Mouse (Mus musculus) C2C12 (cell line): ENCODE data around the gene Atp13a4. TPM values are rescaled to one million over a fixed set of nuclear protein-coding genes. Genes with fewer than 3 reads are reported as not detected.

ENCODE experiments used
- H3K27me3 ChIP-seq: one replicate; pipeline ENCODE4 v1.6.1; 2011; ENCODE audit not compliant: control insufficient read depth, insufficient read depth, insufficient read length
- H3K36me3 ChIP-seq: one replicate; pipeline ENCODE4 v1.6.1; 2011; ENCODE audit not compliant: control insufficient read depth, insufficient read depth
- H3K4me3 ChIP-seq: one replicate; pipeline ENCODE4 v1.5.1; 2011; ENCODE audit warnings: mild to moderate bottlenecking, control low read depth; ENCODE audit not compliant: poor library complexity, insufficient read depth, severe bottlenecking
- H3K79me2 ChIP-seq: one replicate; pipeline ENCODE4 v1.6.1; 2011; ENCODE audit not compliant: control insufficient read depth, insufficient read depth
- H3K79me3 ChIP-seq: one replicate; pipeline ENCODE4 v1.6.1; 2011; ENCODE audit warnings: low read depth, control low read depth
- H3ac ChIP-seq: one replicate; pipeline ENCODE3; 2011; ENCODE audit warnings: low read depth; ENCODE audit not compliant: control insufficient read depth, insufficient read length
- CEBPB ChIP-seq: IDR thresholded peaks from one replicate; pipeline ENCODE4 v1.6.1; 2011; ENCODE audit warnings: low read depth, mild to moderate bottlenecking, control low read depth, moderate library complexity
- CTCF ChIP-seq: IDR thresholded peaks from one replicate; pipeline ENCODE4 v1.5.1; 2011; ENCODE audit not compliant: control insufficient read depth, insufficient read depth, insufficient read length
- FOSL1 ChIP-seq: IDR thresholded peaks from one replicate; pipeline ENCODE4 v1.8.0; 2011; ENCODE audit warnings: mild to moderate bottlenecking, low read length; ENCODE audit not compliant: poor library complexity, insufficient read depth, severe bottlenecking
- MAX ChIP-seq: IDR thresholded peaks from one replicate; pipeline ENCODE4 v1.6.1; 2011; ENCODE audit warnings: mild to moderate bottlenecking, control low read depth
- MYOD1 ChIP-seq: IDR thresholded peaks from one replicate; pipeline ENCODE4 v1.6.1; 2011; ENCODE audit warnings: low read depth; ENCODE audit not compliant: control insufficient read depth, insufficient read length
- MYOG ChIP-seq: IDR thresholded peaks from one replicate; pipeline ENCODE4 v1.6.1; 2011; ENCODE audit not compliant: control insufficient read depth, insufficient read length; ENCODE audit errors: extremely low read depth
- USF1 ChIP-seq: IDR thresholded peaks from one replicate; pipeline ENCODE4 v1.6.1; 2011; ENCODE audit warnings: low read depth, mild to moderate bottlenecking, control low read depth, moderate library complexity
- long read RNA-seq, 2 experiments: library from polyadenylated mRNA; unstranded; transcript quantifications; one replicate each; pipeline ENCODE4 v2.0.0; 2019 to 2020
- polyA plus RNA-seq: library from polyadenylated mRNA; unstranded; fragments of >200 nt; fragmentation: generic; extraction: Trizol; gene quantifications from one replicate; pipeline ENCODE4 v1.2.1, GENCODE M21; 2012; ENCODE audit warnings: missing spikeins

Atp13a4 gene
- 0.01 TPM for polyA plus RNA-seq
- long read RNA-seq, experiment 1 = 0 reads
- long read RNA-seq, experiment 2 = 0 reads

DNA sequence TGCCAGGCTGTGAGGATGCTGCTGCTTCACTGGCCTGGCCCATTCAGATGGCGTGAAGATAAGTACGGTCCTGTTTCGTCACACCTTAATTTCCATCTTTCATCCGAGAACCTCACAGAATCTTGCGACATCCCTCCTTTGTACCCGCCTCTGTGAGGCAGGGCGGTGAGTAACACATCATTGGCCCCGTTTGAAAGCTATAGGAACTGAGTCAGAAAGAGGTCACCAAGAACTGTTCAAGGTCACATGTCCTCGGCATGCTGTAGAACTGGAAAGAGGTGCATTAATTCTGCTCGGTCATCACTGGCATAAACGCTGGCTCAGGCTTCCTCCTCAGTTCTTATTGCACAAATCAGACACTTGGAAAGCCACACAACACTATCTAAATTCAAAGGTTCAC lies at the start of gene Atp13a4:
Gene Atp13a4 (minus strand): TSS at position 36 of the 400 bp plus-strand sequence.
- H3K27me3 ChIP-seq = peaks cover 4% of the 10 kb centered on the region
- H3K4me3 ChIP-seq = no peak within 1 kb of the TSS
- no peaks in the 10 kb centered on the region for H3K36me3 ChIP-seq
- H3K79me2 ChIP-seq = no peaks in the 10 kb centered on the region
- no peak within 1 kb of the TSS for H3ac ChIP-seq
- no peaks in the 10 kb centered on the region for H3K79me3 ChIP-seq
- TF ChIP-seq MYOG (no peak), CEBPB (peak; percentile 62)

DNA sequence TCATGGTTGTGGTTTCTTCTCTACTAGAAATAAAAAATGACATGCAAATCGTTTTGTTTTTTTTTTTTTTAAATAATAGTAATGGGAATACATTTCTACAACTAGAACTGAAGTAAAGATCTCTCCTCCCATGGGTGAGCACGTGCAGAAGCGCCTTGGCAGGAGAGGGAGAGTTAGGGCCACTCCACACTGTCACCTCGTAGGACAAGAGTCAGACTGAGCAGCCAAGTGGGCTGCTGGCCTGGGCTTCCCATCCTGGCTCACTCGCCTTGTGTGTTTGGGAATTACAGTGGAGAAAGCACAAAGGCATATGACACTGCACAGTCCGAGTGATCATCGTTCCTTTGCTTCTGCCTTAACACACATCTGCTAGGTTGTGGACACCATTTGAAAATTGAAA lies 47.5 kb upstream of the Atp13a4 start:
- H3K36me3 ChIP-seq = peaks cover 69% of the 10 kb centered on the region
- no peaks in the 10 kb centered on the region for H3K79me3 ChIP-seq
- no peak overlapping the region for H3ac ChIP-seq
- no peaks in the 10 kb centered on the region for H3K27me3 ChIP-seq
- TF ChIP-seq USF1 = no peak
- no peak for TF ChIP-seq MYOD1
- no peak for TF ChIP-seq CTCF
- TF ChIP-seq CEBPB = no peak
- TF ChIP-seq MYOG = no peak
- no peak for TF ChIP-seq FOSL1
- TF ChIP-seq MAX = no peak
- no peaks in the 10 kb centered on the region for H3K79me2 ChIP-seq
- no peak overlapping the region for H3K4me3 ChIP-seq

DNA sequence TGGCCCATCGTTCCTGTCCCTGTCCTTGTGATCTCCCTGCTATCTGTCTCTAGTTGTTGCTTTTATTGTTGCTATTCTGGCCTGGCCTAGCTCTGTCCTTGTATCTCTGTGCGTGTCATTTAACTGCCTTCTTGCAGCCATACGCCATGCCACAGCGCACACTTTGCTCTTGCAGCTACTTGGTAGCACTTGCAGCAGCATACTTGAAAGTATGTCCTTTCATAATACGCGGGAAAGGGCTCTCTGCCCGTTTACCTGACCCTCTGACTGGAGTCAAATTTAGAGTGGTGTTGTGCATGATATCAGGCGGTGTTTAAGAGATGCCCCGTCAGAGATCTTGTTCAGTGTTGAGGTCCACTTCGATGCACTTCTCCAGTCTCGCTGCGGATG lies 35.1 kb upstream of the Atp13a4 start:
- peaks cover 35% of the 10 kb centered on the region for H3K79me2 ChIP-seq
- H3K36me3 ChIP-seq = no peaks in the 10 kb centered on the region
- H3K79me3 ChIP-seq = peaks cover 23% of the 10 kb centered on the region
- peak overlapping the region; percentile 99 for H3ac ChIP-seq
- TF ChIP-seq CTCF = no peak
- no peak for TF ChIP-seq USF1
- no peak for TF ChIP-seq FOSL1
- peak overlapping the region; percentile 96 for H3K4me3 ChIP-seq
- no peaks in the 10 kb centered on the region for H3K27me3 ChIP-seq

DNA sequence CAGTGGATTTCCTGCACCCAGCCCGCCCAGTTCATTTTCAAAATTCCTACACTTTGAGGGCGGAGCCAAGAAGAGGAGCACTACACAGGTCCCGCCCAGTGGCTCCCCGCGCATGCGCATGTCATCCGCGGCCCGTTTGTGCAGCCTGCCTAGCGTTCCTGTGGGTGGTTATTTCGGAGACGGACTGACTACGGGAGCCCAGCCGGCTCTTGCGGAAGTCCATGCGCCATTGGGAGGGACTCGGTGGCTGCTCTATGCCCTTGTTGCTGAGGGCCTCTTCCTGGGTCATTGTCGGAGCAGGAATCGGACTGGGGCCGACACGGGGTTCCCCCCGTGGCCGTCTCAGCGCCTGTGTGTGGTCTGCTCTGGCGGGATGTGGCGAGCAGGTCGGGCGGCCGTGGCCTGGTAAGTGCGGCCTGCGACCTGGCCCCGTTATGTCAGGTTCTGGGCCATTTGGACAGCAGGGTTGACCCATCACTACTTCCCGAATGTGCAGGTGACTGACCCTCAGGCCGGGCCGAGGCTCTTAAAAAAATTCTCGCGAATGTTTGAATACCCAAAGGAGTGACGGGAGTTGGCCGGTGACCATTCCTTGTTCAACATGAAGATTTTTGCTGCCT lies 34.6 kb upstream of the Atp13a4 start, which contains the start of gene Opa1:
Gene Opa1 (plus strand): TSS at position 168 of the 620 bp plus-strand sequence.
- Histone ChIP-seq H3K79me3 (peaks cover 23% of the 10 kb centered on the region), H3K79me2 (peaks cover 31% of the 10 kb centered on the region), H3K4me3 (peak within 1 kb of the TSS; percentile 96), H3K36me3 (no peaks in the 10 kb centered on the region), H3K27me3 (no peaks in the 10 kb centered on the region), H3ac (peak within 1 kb of the TSS; percentile 99)
- TF ChIP-seq FOSL1 = no peak
- no peak for TF ChIP-seq MAX
- TF ChIP-seq USF1 = no peak
- TF ChIP-seq MYOG = no peak
- TF ChIP-seq MYOD1 = no peak
- no peak for TF ChIP-seq CEBPB
- no peak for TF ChIP-seq CTCF

DNA sequence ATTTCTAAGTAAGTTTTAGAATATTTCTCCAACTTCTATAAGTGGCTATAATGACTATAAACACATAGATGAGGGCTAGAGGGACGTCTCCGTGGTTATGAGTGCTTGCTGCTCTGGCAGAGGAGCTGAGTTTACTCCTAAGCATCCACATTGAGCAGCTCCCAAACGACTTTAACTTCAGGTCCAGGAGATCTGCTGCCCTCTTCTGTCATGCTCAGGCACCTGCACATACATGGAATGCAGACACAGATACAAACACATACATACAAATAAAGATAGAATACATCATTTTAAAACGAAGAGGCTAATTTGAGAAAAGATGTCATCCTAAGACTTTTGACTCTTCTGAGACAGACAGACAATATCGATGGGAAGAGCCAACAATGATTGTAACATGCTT lies 31.0 kb upstream of the Atp13a4 start:
- peaks cover 14% of the 10 kb centered on the region for H3K79me2 ChIP-seq
- peaks cover 13% of the 10 kb centered on the region for H3K79me3 ChIP-seq
- H3K4me3 ChIP-seq = no peak overlapping the region
- no peak overlapping the region for H3ac ChIP-seq
- TF ChIP-seq FOSL1 (no peak), CTCF (peak; percentile 34)
- no peaks in the 10 kb centered on the region for H3K27me3 ChIP-seq
- H3K36me3 ChIP-seq = no peaks in the 10 kb centered on the region

DNA sequence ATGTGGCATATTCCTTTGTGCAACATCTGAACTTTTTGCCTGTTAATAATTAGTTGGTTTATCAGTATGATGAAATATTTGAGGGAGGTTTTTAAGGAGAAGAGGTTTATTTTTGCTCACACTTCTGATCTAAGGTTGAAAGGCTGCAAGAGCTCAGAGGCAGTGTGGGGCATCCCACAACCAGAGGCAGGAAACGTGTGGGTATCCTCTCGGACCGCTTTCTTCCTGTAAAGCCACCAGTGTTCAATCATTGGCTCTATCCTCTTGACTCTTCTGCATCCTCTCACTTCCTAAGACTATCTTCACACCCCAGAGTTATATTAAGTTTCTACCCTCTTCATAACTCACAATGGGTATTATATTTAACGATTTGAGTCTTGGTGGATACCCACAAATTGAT lies 29.3 kb upstream of the Atp13a4 start:
- Histone ChIP-seq H3K4me3 (no peak overlapping the region), H3K36me3 (no peaks in the 10 kb centered on the region), H3K27me3 (no peaks in the 10 kb centered on the region), H3K79me2 (no peaks in the 10 kb centered on the region), H3ac (no peak overlapping the region), H3K79me3 (no peaks in the 10 kb centered on the region)
- TF ChIP-seq MAX (no peak), CTCF (no peak), MYOD1 (no peak), FOSL1 (no peak), USF1 (no peak), CEBPB (no peak), MYOG (no peak)
